Mouse (Mus musculus) urinary bladder, postnatal 14 days (tissue): ENCODE results near the gene Gprin2.

Source experiments
- DNase-seq: peaks from one replicate; pipeline ENCODE4 v3.0.0; 2021; ENCODE audit warnings: low spot score

Gene Gprin2

DNA sequence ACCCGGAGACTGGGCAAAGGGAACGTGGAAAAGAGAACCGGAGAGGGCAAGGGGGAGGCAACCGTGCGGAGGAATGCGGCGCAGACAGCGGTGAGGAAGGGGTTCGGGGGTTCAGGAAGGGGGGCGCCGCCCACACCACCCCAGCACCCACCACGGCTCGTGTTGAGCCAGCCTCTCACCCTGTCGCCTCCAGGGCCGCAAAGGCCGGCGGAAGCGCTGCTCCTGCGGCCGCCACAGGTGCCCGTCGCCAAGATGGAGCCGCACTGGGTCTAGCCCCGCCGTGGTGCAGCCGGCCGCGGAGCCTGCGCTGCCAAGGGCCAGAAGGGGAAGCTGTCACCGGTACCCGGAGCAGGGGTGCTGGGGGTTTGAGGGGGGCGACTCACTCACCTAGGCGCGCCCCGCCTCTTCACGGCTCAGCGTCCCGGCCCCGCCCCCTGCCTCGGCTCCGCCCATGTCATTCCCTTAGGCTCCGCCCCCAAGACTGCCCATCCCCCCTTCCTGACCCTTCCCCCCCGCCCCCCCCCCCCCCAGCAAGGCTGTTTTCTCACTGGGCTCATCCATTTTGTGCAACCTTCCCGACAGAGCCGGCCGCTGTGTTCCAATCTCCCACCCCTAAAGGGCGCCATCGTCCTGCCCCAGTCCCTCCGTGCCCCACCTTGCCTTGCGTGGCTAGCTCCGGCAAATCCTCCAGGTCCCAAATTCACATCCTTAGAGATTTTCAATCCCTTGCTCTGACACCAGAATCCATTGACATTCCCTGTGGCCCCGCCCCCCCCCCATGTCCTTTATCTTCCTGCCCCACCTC, at the start of gene Gprin2:
Gene Gprin2 (minus strand): TSS at position 423 of the 805 bp plus-strand sequence.
- peak; percentile 38 for DNase-seq

DNA sequence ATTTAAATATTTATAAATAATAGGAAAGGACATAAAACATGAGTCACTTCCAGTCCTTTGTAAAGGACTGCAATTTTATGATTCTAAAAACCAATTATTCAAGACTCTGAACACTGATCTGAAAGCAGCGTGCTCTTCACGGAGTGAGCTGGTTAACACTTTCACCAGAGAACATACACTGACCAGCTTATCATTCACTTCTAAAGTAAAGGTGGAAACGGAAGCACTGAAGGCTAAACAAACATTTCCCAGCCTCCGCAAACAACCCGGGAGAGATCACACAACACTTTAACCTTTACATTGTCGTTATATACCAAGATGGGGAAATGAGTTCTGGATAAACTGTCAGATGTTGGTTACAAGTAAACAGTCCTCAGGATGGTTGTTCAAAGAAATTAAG, 39.2 kb upstream of the Gprin2 start:
- no peak for DNase-seq

DNA sequence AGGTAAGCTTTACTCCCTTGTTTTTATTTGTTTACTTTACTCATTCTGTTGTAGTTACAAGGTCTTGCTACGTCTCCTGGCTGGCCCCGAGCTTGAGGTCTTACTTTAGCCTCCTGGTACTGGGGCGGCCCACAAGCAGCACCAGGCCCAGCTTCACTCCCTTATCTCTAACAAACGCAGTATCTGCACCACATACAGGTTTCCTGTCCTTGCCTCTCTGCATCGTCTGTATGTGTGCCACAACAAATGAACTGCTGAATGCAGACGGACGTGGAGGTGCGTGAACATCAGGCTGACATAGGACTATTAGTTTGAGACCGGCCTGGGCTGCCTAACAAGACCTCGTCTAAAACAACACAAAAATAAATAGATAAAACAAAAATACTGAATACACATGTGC, 38.8 kb upstream of the Gprin2 start:
- DNase-seq = no peak

DNA sequence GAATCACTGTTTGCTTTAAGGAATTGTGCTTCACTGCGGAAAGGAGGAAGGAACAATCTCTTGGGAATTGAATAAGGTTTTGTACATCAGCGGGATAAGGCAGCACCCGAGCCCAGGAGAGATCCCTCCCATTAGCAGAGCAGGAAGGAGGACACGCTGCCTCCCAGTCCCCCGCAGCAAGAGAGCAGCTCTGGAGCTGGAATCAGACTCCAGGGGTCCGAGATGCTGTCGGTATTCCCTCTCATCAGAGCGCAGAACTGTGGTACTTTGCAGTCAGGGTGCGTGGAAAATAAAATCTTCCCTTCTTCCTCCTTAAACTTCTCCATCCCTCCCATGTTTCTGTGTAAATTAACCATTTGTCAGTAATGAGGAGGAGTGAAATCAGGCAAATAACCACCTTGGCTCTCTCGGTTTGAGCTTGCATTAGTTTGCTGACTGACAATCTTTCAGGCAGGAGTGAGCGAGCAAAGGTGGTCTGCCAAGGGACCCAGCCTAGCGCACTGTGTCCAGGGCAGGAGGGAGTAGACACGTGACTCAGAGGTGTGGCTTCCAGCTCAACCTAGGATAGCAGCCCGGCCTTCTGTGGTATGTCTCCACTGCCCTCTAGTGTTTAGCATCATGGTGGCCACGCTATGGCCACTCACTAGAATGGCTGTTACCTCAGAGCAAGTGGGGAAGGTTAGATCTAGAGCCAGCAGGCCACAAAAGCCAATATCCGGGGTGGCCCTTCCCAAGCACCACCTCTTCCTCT, 33.4 kb upstream of the Gprin2 start:
- peak; percentile 74 for DNase-seq

DNA sequence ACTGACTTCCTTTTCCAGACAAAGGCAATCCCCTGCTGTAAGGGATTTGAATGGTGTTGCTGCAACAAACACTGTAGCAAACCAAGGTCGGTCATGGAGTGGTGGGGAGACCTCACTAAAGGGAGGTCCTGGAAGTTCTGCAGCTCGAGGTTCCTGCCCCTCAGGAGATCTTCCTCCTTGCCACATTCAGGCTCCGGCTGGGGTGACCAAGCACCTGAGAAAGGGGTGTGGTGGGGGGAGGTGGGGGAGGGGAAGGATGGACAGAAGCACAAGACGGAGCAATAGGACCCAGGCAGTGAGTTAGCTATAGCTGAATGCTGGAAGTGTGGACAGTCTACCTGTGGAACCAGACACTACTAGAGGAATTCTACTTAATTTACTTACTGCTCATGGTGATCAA, 32.4 kb upstream of the Gprin2 start:
- DNase-seq = no peak

DNA sequence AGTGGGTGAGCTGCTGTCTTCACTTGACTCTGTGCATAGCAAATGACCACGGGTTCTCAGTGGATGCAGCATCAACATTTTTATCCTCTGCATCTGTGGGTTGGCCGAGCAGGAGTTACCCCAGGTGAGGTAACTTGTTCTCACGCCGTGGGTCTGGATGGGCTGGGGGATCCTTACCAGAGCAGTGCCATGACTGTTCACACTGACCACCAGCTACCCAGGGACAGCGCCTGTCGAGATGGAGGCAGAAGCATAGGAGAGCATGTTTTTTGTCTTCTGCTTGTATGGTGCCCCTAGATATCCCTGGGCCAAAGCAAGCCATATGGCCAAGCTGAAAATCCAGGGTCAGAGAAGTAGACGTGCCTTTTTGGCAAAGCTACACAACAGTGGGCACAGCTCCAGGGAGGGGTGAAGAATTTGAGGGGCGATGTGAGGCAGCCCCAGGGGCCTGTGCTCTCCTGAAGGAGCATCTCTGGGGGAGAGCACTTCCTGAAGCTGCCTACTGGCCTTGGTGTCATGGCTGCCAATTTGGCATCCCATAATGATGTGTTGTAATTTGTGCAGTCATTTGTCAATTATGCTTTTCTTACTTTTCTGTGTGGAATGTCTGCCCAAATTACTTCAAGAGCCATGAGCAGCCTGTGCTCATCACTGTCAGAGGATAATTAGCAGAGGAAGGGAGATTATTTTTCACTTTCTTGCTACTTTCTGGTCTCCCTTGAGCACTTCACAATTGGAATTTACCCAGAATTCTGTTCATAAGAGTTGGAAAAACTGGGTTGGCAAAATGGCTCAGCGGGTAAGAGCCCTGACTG, 31.6 kb upstream of the Gprin2 start:
- no peak for DNase-seq

DNA sequence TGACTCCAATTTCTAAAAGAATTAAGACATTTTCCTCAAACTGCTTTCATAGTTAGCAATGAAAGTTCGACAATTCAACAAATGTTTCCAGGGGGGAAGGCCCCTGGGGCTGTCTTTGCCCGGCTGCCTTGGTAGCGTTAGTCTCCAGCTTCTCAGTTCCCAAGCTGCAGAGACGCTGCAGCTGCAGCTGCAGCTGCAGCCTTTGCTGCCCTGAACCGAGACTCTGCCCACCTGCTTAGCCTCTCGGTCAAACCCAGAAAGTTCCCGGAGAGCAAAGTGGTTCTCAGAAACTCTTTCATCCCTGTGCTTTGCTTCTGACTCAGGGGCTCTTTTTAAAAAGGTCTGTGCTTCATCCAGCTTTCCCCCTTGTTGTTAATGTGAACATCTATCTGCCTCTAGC, 30.9 kb upstream of the Gprin2 start:
- no peak for DNase-seq

DNA sequence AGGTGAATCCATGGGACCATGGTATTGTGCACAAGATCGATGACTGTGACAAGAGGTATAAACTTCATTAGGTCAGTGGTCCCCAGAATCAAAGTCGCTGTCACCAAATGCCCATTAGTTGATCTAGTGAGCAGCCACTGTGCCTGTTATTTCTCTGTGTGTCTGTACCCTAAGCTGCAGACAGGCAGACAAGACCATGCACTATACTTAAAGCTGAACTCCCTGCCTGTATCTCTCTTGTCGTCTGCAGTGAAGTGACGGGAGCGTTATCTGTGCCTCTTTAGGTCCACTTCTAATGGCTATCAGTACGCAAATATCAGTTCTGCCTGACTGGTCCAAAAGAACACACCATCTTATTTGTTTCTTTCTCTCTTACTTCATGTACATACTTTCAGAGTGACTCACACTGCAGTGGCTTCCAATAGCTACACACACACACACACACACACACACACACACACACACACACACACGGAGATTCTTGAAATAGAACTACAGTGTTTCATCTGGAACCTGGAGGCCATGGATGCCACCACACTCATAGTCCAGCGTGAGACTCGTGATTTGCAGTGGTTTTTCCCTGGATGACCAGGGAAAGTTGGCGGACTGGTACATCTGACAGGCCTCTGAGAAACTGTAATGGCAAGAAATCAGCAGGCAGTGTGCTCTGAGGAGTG, 27.5 kb upstream of the Gprin2 start:
- DNase-seq = no peak

DNA sequence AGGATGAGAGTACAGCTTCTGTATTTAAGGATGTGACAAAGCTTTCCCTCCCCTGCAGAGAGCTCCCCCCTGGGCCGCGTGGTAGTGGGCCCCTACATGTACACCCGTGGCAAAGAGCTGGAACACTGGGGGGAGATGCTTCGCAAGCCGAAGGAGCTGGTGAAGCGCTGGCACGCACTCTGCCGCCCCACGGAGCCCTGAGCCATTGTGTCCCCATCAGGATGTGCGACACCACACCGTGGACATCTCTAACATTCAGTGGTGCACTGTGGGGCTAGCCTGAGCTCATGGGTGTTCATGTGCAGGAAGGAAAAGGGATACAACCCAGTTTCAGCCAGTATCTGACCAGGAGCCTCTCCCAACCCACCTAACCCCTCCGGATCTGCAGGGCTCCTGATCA, 26.5 kb upstream of the Gprin2 start:
- DNase-seq = no peak

DNA sequence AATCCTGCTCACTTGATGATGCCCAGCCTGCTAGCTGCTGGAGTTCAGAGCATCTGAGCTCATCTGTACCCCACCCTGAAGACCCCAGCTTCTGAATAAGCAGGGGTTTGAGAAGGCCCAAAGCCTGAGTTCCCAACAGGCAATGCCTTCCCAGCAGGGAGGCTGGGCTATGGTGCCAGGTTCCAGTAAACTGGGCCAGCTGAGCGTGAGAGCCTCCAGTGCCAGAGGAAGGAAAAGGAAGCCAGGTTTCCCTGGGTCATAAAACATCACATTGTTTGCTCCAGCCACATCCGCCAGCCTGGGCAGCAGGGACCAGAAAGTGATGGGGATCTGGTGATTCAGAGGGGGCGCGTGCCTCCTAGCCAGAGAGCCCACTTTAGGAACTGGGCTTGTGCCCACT, 25.1 kb upstream of the Gprin2 start:
- DNase-seq = no peak

DNA sequence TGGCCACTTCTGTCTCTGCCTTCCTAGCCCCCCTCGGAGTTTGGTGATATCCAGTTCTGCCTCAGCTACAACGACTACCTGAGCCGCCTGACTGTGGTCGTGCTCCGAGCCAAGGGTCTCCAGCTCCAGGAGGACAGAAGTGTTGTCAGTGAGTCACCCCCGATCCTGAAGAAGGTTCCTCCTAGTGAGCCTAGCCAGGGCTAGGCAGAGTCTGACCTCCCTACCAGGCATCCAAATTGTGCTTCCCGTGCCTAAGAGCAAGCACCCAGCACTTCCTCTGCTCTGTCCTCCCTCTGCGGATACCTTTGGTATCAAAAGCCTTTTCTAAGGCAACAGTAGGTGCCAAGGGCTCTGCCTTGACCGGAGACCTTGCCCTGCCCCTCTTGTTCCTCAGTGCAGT, 24.5 kb upstream of the Gprin2 start:
- DNase-seq = no peak

DNA sequence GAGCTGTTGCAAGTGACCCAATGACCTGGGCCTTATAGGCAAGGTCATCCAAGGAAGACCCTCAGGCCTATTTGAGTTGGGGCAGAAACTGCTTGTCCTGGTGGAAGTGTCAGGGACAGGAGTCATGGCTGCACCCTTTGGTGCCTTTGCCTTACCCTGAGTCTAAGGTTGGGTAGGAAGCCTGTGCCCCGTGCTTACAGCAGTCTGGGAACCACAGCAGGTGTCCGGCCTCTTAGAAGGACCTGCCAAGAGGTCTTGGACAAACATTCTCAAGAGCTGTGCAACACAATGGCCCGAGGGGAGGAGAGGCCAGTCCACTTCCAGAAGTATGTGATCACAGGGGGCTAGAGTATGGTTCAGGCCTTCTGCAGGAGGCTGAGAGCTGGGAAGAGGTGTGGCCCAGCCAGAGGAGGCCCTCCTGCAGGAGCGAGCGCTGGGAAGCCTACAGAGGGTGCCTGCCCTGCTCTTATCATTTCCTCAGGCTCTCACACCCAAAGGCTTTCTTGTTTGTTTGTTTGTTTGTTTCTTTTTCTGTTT, 22.0 kb upstream of the Gprin2 start:
- DNase-seq = no peak

DNA sequence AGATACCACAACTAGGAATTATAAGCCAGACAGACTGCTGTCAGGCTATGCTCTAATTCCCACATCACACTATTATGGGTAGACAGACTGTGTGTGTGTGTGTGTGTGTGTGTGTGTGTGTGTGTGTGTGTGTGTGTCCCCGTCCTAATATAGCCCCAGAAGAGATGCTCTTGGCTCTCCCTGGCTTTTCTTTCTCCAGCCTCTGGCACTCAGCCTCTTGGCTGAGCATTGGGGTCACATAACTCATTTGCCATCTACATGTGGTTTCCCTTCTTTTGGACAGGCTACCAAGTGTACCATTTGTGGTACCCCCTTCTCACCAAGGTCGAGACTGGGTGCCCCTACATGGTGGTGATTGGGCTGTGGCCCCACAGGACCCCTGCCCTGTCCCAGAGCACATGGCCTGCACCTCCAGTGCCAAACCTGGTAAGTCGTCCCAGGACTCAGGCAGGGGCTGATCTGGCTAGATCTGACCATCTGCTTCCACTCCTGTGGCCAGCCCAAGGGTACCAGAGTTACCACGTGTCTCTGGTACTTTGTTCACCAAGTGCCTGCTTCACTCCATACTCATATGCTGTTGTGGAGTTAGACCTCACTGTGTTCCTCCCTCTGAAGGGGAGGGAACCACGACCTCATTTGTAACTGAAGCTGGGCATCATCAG, 20.1 kb upstream of the Gprin2 start:
- no peak for DNase-seq

DNA sequence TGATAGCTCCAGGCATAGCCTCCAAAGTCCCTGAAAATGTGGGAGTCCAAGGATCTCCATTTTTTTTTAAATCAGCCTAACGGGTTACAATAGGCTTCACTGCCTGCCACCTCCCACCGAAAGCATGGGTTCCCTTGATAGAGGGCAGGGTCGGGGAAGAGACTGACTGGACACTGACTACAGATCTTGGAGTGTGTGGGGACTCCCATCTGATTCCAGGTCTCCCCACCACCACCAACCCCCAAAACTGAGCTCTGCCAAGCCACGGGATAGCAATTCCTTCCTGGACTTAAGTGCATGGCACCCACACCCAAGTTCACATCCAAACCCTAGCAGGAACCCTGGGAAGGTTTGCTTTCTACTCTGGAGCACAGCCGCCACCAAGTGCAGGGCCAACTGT, 19.0 kb upstream of the Gprin2 start:
- no peak for DNase-seq

DNA sequence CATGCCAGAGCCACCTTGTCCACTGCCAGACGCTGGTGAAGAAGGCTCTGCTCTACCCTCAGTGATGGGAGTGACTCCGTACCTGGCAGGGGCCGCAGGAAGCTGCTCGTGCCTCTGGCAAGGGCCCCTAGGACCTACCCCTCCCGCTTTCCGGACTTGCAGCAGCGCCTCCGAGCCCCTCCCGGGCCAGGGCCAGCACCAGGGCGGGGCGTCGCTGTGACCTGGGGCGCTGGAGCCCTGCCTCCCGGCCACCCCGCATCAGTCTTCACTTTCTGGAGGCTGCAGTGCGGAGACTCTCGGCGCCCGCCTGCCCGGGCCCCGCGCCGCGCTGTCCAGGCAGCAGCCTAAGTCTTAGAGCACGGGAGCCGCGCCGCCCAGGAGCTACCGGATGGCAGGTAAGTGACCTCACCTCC, 18.3 kb upstream of the Gprin2 start:
- DNase-seq = no peak

DNA sequence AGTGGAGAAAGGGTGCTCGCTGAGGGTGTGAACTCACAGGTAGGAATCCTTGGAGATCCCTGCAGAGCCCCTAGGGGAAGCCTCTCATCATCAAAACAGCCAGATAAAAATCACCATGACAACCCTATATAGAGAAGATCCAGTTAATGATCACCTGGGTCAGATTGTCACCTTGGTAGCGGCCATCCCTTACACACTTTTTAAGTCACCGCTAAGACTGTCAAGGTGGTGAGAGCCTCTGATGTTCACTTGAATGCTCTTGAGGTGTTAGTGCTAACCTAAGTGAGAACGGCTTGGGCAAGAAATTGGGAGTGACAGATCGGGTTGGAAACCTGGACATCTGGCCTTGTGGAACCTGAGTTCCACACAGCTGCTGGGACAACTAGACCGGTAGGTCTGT, 17.8 kb upstream of the Gprin2 start, which contains the start of gene Syt15:
Gene Syt15 (plus strand): TSS at position 301 of the 400 bp plus-strand sequence.
- no peak for DNase-seq

DNA sequence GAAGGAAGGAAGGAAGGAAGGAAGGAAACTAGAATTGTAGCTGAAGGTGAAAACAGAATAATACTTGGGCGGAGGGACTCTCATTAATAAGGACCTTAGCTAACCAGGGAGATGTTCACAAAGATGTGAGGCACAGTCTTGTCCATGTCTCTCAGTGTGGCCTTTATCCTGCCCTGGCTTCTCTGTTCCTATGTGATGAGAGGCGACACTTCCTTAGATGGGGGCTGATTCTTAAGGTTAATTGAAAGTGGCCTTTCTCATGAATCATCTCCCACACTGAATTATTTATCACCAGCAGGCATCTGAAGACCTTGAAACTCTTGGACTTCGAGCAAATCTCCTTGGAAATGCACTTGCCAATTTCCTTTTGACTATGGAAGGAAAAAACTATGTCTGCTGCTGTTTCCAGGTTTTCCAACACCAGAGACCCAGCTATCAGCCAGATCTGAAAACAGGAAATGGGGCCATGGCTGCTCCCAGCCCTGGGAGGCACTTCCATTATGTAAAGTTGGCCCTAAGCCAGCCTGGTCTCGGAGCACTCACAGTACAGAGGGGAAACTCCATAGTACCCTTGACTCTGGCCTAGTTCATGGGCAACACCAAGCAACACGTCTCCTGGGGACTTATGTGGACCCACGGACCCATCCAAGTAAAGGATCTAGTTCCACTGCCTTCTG, 14.1 kb upstream of the Gprin2 start:
- DNase-seq = no peak

DNA sequence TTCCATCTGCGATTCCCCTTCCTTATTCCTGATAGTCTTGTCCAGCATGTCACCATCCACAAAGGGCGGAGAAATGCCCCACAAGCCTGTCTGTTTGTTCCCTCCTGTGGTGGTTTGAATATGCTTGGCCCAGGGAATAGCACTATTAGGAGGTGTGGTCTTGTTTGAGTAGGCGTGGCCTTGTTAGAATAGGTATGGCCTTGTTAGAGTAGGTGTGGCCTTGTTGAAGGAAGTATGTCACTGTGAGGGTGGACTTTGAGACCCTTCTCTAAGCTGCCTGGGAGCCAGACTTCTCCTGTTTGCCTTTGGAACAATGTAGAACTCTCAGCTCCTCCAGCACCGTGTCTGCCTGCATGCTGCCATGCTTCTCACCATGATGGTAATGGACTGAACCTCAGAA, 8.5 kb upstream of the Gprin2 start:
- DNase-seq = no peak

DNA sequence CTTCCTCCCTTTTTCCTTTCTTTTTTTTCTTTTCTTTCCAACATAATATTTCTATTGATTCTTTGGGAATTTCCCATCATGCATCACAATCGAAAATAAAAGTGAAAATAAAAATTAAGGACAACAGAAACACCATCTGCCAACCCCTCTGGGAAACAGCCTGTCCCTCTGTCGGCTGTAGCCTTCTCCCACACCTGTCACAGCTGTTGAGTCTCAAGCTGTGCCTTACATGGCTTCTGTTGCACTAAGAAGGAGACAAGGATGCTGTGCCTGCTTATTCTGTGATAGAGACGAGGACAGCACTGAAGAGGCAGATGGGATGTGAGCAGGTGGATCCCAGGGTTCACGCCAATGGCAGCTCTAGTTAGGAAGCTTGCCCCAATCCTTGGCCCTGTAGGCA, 7.6 kb upstream of the Gprin2 start:
- DNase-seq = no peak

DNA sequence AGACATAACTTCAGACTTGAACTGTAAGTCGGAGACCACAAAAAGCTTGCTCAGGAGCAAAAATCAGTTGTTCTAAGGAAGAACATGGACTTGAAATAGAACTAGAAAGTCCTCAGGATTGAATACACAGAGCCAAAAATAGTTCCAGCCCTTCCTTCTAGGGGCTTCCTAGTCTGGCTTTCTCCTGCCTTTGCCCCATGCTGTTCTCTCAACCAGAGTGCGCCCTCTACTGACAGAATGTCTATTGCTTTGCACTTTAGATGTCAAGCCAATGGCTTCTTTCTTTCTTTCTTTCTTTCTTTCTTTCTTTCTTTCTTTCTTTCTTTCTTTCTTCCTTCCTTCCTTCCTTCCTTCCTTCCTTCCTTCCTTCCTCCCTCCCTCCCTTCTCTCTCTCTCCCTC, 7.2 kb upstream of the Gprin2 start:
- peak; percentile 60 for DNase-seq

DNA sequence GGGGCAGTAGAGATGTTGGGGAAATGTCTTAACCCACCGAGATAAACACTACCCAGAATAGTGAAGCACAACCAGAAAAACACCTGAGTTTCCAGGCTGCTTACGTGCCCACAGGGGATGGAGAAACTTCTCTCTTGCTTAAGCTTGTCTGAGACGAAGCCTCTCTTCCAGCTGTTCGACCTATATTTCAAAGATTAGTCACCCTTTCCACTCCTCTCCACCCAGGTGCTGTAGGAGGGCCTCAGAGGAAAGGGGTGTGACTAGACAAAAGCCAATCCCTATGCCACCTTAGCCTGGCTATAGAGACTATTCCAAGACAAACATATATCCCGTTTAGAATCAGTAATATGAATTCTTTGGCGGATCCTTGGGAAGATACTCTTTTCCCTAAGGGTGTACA, 6.5 kb upstream of the Gprin2 start:
- no peak for DNase-seq
